Mouse (Mus musculus) liver, postnatal 0 days (tissue): ENCODE data around the gene Donson.

Experiments used
- CTCF ChIP-seq: sonication (generic); IDR thresholded peaks from 2 replicates; pipeline ENCODE4 v1.5.1; 2016; ENCODE audit warnings: antibody characterized with exemption, low read depth
- EP300 ChIP-seq: IDR thresholded peaks from 2 replicates; pipeline ENCODE4 v1.6.1; 2016; ENCODE audit warnings: antibody characterized with exemption, low read depth, mild to moderate bottlenecking

GRCm38 (mm10) chr16:91659798-91660197 is 28.8 kb downstream of the Donson start:
- no peak for TF ChIP-seq CTCF
- no peak for TF ChIP-seq EP300
